Comparison of ENCODE assay signal across 16 mouse cellular contexts in the genomic region with DNA sequence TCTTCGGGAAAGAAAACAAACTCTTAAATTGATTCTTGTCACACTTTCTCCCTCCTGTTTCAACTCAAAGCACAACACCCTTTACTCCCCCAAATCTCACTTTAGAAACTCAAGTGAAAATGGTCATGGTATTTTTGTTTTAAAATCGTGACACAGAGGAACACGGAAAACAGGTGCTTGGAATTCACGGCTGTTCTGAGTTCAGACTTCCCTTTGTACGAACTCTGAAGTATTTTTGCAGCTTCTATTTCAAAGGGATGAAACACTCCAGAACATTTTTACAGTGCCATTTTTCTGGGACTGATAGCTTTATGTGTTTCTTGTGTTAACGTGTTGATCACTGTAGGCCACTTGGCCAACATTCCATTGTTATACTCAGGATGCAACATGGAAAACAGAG.
"Had no signal": no experiment of that assay in that cellular context is flagged by ENCODE, and none has a peak within 500 bp of the region (broad histone marks: within the 10 kb centered on the region; RNA-seq: fewer than 3 reads in every experiment).

No protein-coding gene starts in this region.

- H3K4me3 ChIP-seq: neural tube, embryonic 13.5 days; neural tube, embryonic 15.5 days; stomach, embryonic 15.5 days had no signal

- DNase-seq: retina, postnatal 1 day; right cerebral cortex, adult 18-20 months; right cerebral cortex, postnatal 14 days; right cerebral cortex, postnatal 25 days; right cerebral cortex, postnatal 4 days; spleen, adult 18-20 months; thymus, adult 18-20 months; thymus, adult 2 months; thymus, postnatal 14 days; thymus, postnatal 25 days; thymus, postnatal 36 days; thymus, postnatal 4 days had no signal

- H3K27ac ChIP-seq: neural tube, embryonic 13.5 days; neural tube, embryonic 15.5 days; stomach, embryonic 15.5 days; stomach, postnatal 0 days had no signal
